Mouse (Mus musculus) kidney, embryonic 16.5 days (tissue): ENCODE measurements at regions not wholly inside any gene's neighbourhood (a gene's known extent, or its start where the extent isn't known, plus 50 kb on each side); places are given as distances from the start of the nearest gene placed in this dataset.
"Not testable (repeated sequence)": the region's sequence is repeated elsewhere in the genome, so short reads cannot be mapped to it uniquely, and the experiment has no call there.

Experiments used
- ATAC-seq: fragments of 200-750 bp; cut with Nextera tagmentation; 2 replicates; pipeline ENCODE4 v1.8.0; 2017; ENCODE audit warnings: moderate TSS enrichment; ENCODE audit not compliant: low FRiP score, low TSS enrichment
- H3K27ac ChIP-seq: fragments of 300-500 bp; sonication (generic); 2 replicates; pipeline ENCODE4 v1.5.1; 2014; ENCODE audit warnings: low read length
- H3K27me3 ChIP-seq: fragments of 300-500 bp; sonication (generic); 2 replicates; pipeline ENCODE4 v1.6.1; 2014; ENCODE audit warnings: low read length, control low read depth, mixed read lengths; ENCODE audit not compliant: insufficient read depth
- H3K36me3 ChIP-seq: fragments of 300-500 bp; sonication (generic); 2 replicates; pipeline ENCODE4 v1.6.1; 2014; ENCODE audit warnings: low read length, control low read depth, mixed read lengths; ENCODE audit not compliant: insufficient read depth
- H3K4me1 ChIP-seq: fragments of 300-500 bp; sonication (generic); 2 replicates; pipeline ENCODE4 v1.6.1; 2014; ENCODE audit warnings: low read length, control low read depth, mixed read lengths; ENCODE audit not compliant: insufficient read depth
- H3K4me2 ChIP-seq: fragments of 300-500 bp; sonication (generic); replicated peaks from 2 replicates; pipeline ENCODE4 v1.6.1; 2014; ENCODE audit warnings: low read depth, low read length
- H3K4me3 ChIP-seq: fragments of 300-500 bp; sonication (generic); 2 replicates; pipeline ENCODE4 v1.5.1; 2014; ENCODE audit warnings: mild to moderate bottlenecking, low read length
- H3K9ac ChIP-seq: fragments of 300-500 bp; sonication (generic); replicated peaks from 2 replicates; pipeline ENCODE4 v1.6.1; 2014; ENCODE audit warnings: low read length
- H3K9me3 ChIP-seq: fragments of 300-500 bp; sonication (generic); 2 replicates; pipeline ENCODE4 v1.6.1; 2016; ENCODE audit warnings: low read length, control low read depth
- WGBS: fragments of 180-500 bp; shearing (Covaris S2); extraction: QIAGEN DNeasy Blood & Tissue Kit; methylation state at CpG from one replicate; pipeline ENCODE4 v1.1.7; 2014; 5-methylcytosine and 5-hydroxymethylcytosine counted together

- Histone ChIP-seq H3K4me2 (no peak overlapping the region), H3K27me3 (no peaks in the 10 kb centered on the region), H3K4me1 (no peaks in the 10 kb centered on the region), H3K4me3 (no peak overlapping the region), H3K36me3 (no peaks in the 10 kb centered on the region), H3K9ac (no peak overlapping the region), H3K9me3 (no peaks in the 10 kb centered on the region), H3K27ac (no peak overlapping the region)
- ATAC-seq: no peak
- 90% methylated on average over 2 of the region's 2 CpGs for WGBS
Measured at GRCm38 (mm10) chr3:22929762-22930519, 853.5 kb downstream of the Tbl1xr1 start.

DNA sequence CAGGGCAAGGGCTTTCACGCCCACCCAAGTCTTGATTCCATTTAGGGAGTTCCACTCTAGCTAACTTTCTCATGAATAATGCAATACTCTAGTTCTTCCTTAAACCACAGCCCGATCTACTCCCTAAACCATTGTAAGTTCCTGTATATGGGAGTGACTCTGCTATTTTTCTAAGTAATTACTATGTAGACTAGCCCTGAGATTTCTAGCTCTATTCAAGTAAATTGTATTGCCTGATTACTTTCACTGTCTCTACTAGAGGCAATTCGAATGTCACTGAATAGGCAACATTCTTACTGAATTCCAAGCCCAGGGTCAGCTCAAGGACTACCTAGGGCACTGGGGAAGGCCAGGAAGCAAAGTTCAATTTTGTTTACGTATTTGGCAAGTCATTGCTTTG lies 869.2 kb downstream of the Tbl1xr1 start:
- H3K9ac ChIP-seq, H3K27me3 ChIP-seq, H3K4me1 ChIP-seq, H3K4me3 ChIP-seq, ATAC-seq, H3K9me3 ChIP-seq, H3K4me2 ChIP-seq, H3K27ac ChIP-seq, H3K36me3 ChIP-seq: not testable (repeated sequence)
- 80% methylated on average over 4 of the region's 4 CpGs for WGBS

DNA sequence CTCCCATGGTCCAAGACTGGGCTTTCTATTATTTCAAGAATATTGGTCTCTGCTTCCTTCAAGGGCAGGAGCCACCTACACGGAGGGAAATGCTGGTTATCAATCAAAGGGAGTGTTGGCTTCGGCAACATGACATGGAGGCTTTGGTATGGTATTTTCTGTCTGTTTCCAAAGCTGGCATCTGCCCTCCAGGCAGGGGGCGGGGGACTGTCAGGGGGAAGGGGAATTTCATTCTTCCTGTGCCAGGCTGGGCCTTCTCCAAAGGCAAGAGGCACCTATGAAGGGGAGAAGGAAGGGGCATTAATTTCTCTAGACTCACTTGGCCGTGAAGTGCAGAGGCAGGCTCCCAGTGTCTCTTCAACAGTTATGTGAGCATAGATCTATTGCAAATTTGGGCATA lies 870.7 kb downstream of the Tbl1xr1 start:
- 68% methylated on average over 4 of the region's 4 CpGs for WGBS
- ATAC-seq: no peak

GRCm38 (mm10) chr3:22948168-22948768 lies 871.8 kb downstream of the Tbl1xr1 start:
- Histone ChIP-seq H3K4me1 (no peaks in the 10 kb centered on the region), H3K9me3 (no peaks in the 10 kb centered on the region), H3K27ac (no peak overlapping the region), H3K4me3 (no peak overlapping the region), H3K27me3 (no peaks in the 10 kb centered on the region), H3K4me2 (no peak overlapping the region), H3K36me3 (no peaks in the 10 kb centered on the region), H3K9ac (no peak overlapping the region)
- no peak for ATAC-seq
- WGBS: 57% methylated on average over 5 of the region's 5 CpGs

More for the DNA sequence above, 870.7 kb downstream of the Tbl1xr1 start:
- H3K36me3 ChIP-seq: no peaks in the 10 kb centered on the region
- no peaks in the 10 kb centered on the region for H3K9me3 ChIP-seq
- H3K9ac ChIP-seq: no peak overlapping the region
- H3K4me2 ChIP-seq: no peak overlapping the region
- no peak overlapping the region for H3K4me3 ChIP-seq
- H3K27me3 ChIP-seq: no peaks in the 10 kb centered on the region
- no peak overlapping the region for H3K27ac ChIP-seq
- H3K4me1 ChIP-seq: no peaks in the 10 kb centered on the region

DNA sequence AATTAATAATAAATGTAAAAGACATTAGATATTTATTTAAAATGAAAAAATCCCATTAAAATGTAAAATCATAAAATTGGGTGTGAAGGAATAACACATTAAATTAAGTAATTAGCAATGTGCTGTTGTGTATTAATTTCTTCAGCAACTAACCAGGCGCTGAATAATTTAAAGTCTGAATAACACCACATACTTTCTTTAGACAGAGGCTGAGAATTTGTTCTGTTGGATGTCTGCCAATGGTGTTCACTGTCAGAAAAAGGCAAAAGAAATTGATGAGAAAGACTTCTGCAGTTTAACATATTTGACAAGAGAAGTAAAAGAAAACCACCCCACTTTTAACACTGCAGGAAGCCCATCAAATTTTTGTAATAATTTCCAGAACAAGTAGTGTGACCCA lies 881.0 kb downstream of the Tbl1xr1 start:
- no peak overlapping the region for H3K4me3 ChIP-seq

DNA sequence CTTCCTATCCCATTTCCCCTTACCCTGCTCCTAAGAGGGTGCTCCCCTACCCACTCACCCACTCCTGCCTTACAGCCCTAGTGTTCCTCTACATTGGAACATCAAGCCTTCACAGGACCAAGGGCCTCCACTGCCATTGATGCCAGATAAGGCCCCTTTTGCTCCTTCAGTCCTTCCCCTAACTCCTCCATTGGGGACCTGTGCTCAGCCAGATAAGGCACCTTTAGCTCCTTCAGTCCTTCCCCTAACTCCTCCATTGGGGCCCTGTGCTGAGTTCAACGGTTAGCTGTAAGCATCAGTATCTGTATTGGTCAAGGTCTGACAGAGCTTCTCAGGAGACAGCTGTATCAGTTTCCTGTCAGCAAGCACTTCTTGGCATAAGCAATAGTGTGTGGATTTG lies 896.2 kb downstream of the Tbl1xr1 start:
- WGBS: 82% methylated on average over 1 of the region's 1 CpGs
- no peaks in the 10 kb centered on the region for H3K36me3 ChIP-seq
- H3K9ac ChIP-seq: no peak overlapping the region
- no peaks in the 10 kb centered on the region for H3K4me1 ChIP-seq
- H3K4me3 ChIP-seq: no peak overlapping the region
- H3K27me3 ChIP-seq: no peaks in the 10 kb centered on the region
- ATAC-seq: no peak
- no peaks in the 10 kb centered on the region for H3K9me3 ChIP-seq
- H3K4me2 ChIP-seq: no peak overlapping the region
- H3K27ac ChIP-seq: no peak overlapping the region

More for the DNA sequence above, 881.0 kb downstream of the Tbl1xr1 start:
- Histone ChIP-seq H3K36me3 (no peaks in the 10 kb centered on the region), H3K27ac (no peak overlapping the region), H3K27me3 (no peaks in the 10 kb centered on the region), H3K4me1 (no peaks in the 10 kb centered on the region), H3K9ac (no peak overlapping the region), H3K4me2 (no peak overlapping the region), H3K9me3 (no peaks in the 10 kb centered on the region)
- ATAC-seq: no peak
- 76% methylated on average over 1 of the region's 1 CpGs for WGBS

GRCm38 (mm10) chr3:22976801-22977200 lies 900.3 kb downstream of the Tbl1xr1 start:
- H3K36me3 ChIP-seq: no peaks in the 10 kb centered on the region
- H3K27ac ChIP-seq: no peak overlapping the region
- ATAC-seq: no peak
- no peak overlapping the region for H3K4me3 ChIP-seq
- no peaks in the 10 kb centered on the region for H3K9me3 ChIP-seq
- no peaks in the 10 kb centered on the region for H3K27me3 ChIP-seq
- no peak overlapping the region for H3K4me2 ChIP-seq
- 83% methylated on average over 1 of the region's 1 CpGs for WGBS
- no peaks in the 10 kb centered on the region for H3K4me1 ChIP-seq
- no peak overlapping the region for H3K9ac ChIP-seq

DNA sequence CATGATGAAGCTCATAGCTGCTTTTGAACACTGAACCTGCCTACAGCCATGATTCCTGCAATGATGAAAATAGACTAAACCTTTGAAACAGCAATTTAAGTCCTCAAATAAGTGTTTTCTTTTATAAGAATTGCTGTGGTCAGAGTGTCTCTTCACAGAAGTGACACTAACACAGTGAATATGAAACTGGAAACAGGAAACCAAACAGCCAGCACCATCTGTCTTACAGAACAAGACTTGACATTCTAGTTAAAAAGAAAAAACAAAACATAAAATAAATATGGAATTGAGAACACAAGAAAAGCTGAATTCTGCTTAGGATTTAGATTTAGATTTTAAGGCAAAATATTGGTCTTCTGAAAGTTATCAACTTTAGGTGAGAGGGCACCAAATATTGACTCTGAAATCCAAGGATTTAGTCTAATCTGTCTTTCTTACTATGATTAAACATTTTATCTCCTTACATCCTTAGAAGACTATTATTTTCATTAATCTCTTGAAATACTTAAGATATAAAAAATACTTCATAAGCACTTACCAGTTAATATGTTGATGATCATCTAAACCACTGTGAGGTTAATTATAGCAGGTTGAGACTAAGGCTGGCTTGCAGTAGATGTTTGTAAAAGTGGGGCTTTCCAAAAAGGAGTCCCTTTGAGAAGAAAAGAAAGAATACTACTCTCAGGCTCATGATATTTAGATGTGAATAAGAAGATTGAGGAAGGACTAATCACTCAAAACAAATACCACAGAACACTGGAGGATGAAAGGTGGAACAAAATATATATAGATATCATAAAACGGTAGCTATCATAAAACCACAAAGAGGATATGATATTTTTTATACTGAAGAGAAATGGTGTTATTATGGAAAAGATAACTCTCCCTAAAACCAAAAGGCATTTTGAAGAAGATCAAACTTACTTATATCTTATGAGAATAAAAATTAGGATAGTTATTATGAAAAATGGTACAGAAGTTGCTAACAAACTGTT lies 903.7 kb downstream of the Tbl1xr1 start:
- Histone ChIP-seq H3K9me3 (no peaks in the 10 kb centered on the region), H3K4me2 (no peak overlapping the region), H3K27ac (no peak overlapping the region), H3K4me3 (no peak overlapping the region), H3K9ac (no peak overlapping the region), H3K27me3 (no peaks in the 10 kb centered on the region), H3K4me1 (no peaks in the 10 kb centered on the region), H3K36me3 (no peaks in the 10 kb centered on the region)
- WGBS: 83% methylated on average over 1 of the region's 1 CpGs
- ATAC-seq: no peak

- Histone ChIP-seq H3K4me1 (no peaks in the 10 kb centered on the region), H3K27me3 (no peaks in the 10 kb centered on the region), H3K36me3 (no peaks in the 10 kb centered on the region), H3K4me3 (no peak overlapping the region), H3K9me3 (no peaks in the 10 kb centered on the region), H3K9ac (no peak overlapping the region), H3K4me2 (no peak overlapping the region), H3K27ac (no peak overlapping the region)
- ATAC-seq: no peak
Measured at GRCm38 (mm10) chr3:22982430-22982829, 906.0 kb downstream of the Tbl1xr1 start.
